Mouse (Mus musculus): ENCODE data around the gene Ptcd1. TPM values are rescaled to one million over a fixed set of nuclear protein-coding genes. Genes with fewer than 3 reads are reported as not detected.

Gene Ptcd1
- 10 to 100 TPM; 15.9 to 17.0 TPM for total RNA-seq (2023)

GRCm38 (mm10) chr5:145166536-145167305 is at the start of gene Ptcd1, which contains the start of gene Cpsf4:
Gene Ptcd1 (minus strand): TSS chr5:145167108.
Gene Cpsf4 (plus strand): TSS chr5:145167213.

GRCm38 (mm10) chr5:145203936-145204691 is 37.2 kb upstream of the Ptcd1 start, which contains the start of gene Zkscan5:
Gene Zkscan5 (plus strand): TSS chr5:145204562.

GRCm38 (mm10) chr5:145201321-145201991 is 34.5 kb upstream of the Ptcd1 start, which contains the start of gene Zkscan14:
Gene Zkscan14 (minus strand): TSS chr5:145201868.

GRCm38 (mm10) chr5:145191962-145192361 is 25.1 kb upstream of the Ptcd1 start, which contains the start of gene Atp5j2:
Gene Atp5j2 (minus strand): TSS chr5:145192062.

GRCm38 (mm10) chr5:145139571-145140519 is 27.1 kb downstream of the Ptcd1 start, which contains the start of the genes Pdap1 and Bud31:
Gene Pdap1 (minus strand): TSS chr5:145140238.
Gene Bud31 (plus strand): TSS chr5:145140362.

GRCm38 (mm10) chr5:145114071-145114605 is 52.8 kb downstream of the Ptcd1 start, which contains the start of gene Arpc1b:
Gene Arpc1b (plus strand): TSS chr5:145114215.

Other genes starting within 250 kb of the Ptcd1 start
- gene Smurf1, start 201.3 kb downstream of the Ptcd1 start, total RNA-seq (2023), result 10 to 100 TPM; 11.9 to 13.4 TPM
- not detected for gene Gm4871, start 134.4 kb downstream of the Ptcd1 start, total RNA-seq (2023)
- not detected for gene 1700018F24Rik, start 124.1 kb downstream of the Ptcd1 start, total RNA-seq (2023)
- 10 to 100 TPM; 91.4 to 98.0 TPM for gene Arpc1a, start 83.3 kb downstream of the Ptcd1 start, total RNA-seq (2023)
- not detected for gene Kpna7, start 83.1 kb downstream of the Ptcd1 start, total RNA-seq (2023)
- 1,000 to 10,000 TPM; 1,066 to 1,148 TPM for gene Arpc1b, start 52.9 kb downstream of the Ptcd1 start, total RNA-seq (2023)
- 10 to 100 TPM; 39.5 to 40.4 TPM for gene Pdap1, start 26.9 kb downstream of the Ptcd1 start, total RNA-seq (2023)
- gene Bud31, start 26.7 kb downstream of the Ptcd1 start, total RNA-seq (2023), result 100 to 1,000 TPM; 131 to 134 TPM
- 10 to 100 TPM; 26.6 to 27.8 TPM for gene Cpsf4, start 105 bp upstream of the Ptcd1 start, total RNA-seq (2023)
- 100 to 1,000 TPM in 1 of 2 experiments, 10 to 100 TPM in 1; 89.0 to 108 TPM for gene Atp5j2, start 25.0 kb upstream of the Ptcd1 start, total RNA-seq (2023)
- 10 to 100 TPM; 13.4 to 14.8 TPM for gene Zkscan14, start 34.8 kb upstream of the Ptcd1 start, total RNA-seq (2023)
- 1 to 10 TPM; 4.2 to 7.5 TPM for gene Zkscan5, start 37.5 kb upstream of the Ptcd1 start, total RNA-seq (2023)
- 10 to 100 TPM; 51.8 to 60.0 TPM for gene Zfp655, start 64.6 kb upstream of the Ptcd1 start, total RNA-seq (2023)
- 10 to 100 TPM in 1 of 2 experiments, 1 to 10 TPM in 1; 9.5 to 16.1 TPM for gene Zscan25, start 113.4 kb upstream of the Ptcd1 start, total RNA-seq (2023)
- not detected for gene Cyp3a57, start 178.2 kb upstream of the Ptcd1 start, total RNA-seq (2023)

Data from neutrophil, adult 59 days (primary cell).